Mouse (Mus musculus) CD8-positive naive resting alpha-beta T cell, adult 2 months (primary cell): ENCODE data around the gene Pheta1.

Source experiments
- DNase-seq, 2 experiments: peaks; one replicate each; pipeline ENCODE4 v3.0.0; 2022; ENCODE audit warnings: low read depth in 2 of 2, low spot score in 2 of 2

The Pheta1 gene

GRCm38 (mm10) chr5:121848743-121849142, at the start of gene Pheta1:
Pheta1 (plus strand) TSS chr5:121848984.
- peak; percentile 80 to 82 for DNase-seq

- no peak for DNase-seq
These were observed 41.6 kb upstream of the Pheta1 start for GRCm38 (mm10) chr5:121807186-121807585.

GRCm38 (mm10) chr5:121808202-121808601, 40.6 kb upstream of the Pheta1 start:
- no peak for DNase-seq

DNA sequence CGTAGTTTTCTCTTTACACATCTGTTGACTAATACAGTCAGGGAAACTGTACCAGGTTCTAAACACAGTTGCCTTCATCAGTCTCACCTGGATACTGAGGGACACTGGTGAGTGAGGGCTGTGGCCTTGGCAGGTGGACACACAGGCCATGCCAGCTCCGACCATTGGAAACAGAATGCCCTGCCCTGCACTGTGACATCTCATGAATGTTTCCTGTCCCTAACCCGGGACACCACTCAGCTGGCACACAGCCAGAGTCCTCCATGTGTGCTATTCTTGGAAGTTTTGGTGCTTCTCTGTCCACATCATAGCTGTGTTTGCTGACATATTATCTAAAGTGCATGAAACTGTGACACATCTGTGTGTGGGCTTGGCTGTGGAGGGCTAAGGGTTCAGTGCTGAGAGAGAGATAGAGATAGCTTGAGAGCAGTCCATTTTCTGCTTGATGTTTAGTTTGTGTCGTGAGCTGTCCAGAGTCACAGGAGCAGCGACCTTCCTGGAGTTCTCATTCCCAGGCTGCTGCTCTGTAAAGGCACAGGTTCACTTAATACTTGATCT, 39.0 kb upstream of the Pheta1 start:
- no peak for DNase-seq

- DNase-seq = no peak
These were observed 38.2 kb upstream of the Pheta1 start for GRCm38 (mm10) chr5:121810331-121811151.

GRCm38 (mm10) chr5:121811485-121811931, 37.3 kb upstream of the Pheta1 start:
- no peak for DNase-seq

DNA sequence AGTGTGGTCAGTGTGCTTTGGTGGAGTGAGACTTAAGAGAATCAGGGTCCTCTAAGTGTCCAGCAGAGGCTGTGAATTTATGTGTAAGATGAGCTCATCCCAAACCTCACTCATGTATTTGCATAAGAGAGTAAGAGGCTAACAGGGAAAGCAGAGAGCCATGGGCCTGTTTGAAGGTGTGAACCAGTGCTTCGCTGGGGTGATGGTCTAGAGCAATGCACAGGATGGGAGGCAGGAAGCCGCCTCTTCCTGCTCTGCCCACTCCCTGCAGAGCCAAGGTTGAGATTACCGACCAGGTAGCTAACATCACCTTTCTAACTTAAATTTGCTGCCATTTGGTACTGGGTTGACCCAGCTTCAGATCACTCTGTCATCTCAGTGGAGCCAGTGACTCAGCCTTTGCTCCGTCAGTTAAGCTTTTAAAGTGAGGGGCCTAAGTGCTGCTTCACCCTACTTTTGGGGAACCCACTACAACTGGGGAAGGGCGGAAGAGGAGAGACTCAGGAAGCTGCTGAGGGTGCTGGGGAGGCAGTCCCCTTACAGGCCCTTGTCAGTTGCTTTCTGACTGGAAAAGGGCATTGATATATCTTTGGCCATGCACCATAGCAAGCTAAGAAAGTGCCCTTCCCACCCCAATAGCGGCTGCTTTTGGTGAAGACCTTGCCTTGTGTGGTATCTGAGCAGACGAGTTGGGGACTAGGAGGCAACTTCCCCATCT, 36.1 kb upstream of the Pheta1 start:
- DNase-seq = no peak

DNA sequence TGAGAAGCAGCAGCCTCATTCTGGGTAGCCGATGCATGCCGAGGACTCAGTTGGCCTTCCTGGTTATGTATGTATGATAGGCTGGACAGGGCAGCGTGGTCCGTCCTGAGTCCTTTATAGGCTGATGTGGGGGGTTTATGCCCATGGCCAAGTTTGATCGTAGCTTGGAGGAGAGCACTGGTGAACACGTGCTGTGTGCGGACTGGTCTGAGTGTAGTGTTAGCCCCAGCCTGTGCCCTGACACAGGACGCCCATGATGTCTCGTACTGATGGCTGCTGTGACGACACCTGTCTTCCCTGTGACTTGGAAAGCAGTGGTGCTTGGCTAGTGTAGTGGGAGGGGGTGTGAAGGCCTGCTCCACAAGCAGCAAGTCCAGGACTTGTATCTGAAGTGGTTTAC, 35.0 kb upstream of the Pheta1 start:
- no peak for DNase-seq

DNA sequence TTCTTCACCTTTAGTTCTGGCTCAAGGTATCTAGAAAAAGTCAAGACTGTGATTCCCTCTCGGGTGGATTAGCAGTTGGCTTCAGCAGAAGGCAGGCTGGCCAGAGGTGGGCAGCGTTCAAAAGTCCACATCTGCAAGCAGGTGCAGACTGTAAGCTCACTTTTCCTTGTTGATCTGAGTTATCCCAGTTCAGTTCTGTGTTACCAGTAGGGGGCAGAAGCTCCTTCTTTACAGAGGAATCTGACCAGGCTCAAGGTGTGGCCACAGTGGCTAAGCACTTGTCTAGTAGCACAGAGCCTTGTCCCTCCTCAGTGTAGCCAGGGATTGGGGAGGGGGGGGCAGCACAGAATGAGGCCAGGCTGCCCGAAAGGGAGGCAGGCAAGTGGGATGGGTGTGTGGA, 33.7 kb upstream of the Pheta1 start:
- no peak for DNase-seq

DNA sequence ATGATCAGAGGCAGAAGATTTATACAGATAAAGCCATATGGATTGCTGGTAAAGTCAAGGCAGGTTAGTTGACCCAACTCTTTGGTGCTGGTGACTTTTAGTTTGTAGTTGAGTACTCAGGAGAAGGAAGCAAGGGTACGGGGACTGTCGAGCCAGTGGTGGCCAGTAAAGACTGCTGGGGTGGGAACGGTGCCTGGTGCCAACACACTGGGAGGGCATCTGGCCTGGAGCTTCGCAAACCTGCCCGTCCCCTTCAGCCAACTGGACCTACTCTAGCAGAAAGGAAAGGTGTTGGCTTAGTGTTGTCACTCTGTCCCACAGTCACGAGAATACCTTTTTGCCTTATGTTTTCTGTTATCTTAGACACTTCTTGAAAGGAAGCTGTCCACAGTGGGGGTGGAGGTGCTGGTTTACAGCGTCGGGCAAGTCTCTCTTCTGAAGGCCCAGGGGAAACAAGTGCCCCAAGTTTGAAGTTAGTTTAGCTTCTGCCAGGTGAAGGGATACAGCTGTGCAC, 32.9 kb upstream of the Pheta1 start:
- DNase-seq = no peak

DNA sequence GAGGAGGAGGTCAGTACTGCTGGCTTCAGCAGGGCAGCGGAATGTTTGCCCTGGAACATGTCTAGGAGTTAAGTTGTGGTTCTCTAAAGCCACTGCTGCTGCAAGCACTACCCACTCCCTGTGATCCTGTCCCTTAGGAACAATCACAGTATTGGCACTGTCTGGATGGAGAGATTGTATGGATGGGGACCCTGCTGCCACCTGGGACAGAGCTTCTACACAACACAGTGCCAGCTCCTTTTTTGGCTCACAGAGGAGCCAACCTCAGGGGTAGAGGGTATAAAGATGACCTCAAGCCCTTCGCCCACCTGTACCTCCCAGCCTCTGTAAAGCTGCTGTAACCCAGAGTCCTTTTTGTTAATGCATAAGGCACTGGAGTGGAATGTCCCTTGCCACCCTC, 32.2 kb upstream of the Pheta1 start:
- DNase-seq = no peak

DNA sequence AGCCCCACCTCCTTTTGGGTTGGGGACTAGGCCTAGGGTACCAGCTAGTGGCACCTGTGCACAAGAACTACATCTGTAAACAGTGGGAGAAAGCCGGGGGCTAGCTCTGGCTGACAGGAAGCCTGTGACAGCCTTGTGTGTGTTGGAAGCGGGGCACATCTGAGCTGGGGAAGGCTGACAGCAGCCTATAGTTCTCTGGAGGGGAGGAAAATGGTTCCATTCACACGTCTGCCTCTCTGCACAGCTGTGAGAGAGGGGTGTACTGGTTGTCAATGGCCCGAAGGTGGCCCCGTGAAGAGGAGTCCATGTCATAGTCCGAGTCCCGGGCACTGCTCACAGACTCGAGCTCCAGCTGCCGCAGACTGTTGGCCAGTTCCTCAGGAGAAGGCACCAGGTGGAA, 31.2 kb upstream of the Pheta1 start:
- no peak for DNase-seq

DNA sequence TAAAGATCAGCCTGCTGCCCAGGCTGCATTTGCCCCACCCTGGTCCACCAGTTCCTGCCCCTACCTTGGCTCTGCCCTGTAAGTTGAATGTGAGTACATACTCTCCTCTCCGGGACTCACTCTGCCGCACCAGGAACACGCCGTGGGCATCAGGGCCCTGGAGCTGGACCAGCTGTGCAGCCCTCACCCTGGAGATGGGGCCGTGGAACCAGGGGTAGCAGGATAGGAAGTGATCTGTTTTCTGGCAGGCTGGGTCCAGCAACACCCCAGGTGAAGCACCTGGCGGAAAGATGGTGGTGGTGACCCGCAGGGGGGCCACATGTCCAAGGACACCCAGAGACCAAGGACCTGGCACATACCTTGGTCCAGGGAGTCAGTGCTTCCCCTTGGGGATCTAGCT, 30.4 kb upstream of the Pheta1 start:
- DNase-seq = no peak

GRCm38 (mm10) chr5:121818862-121819261, 29.9 kb upstream of the Pheta1 start:
- no peak for DNase-seq

DNA sequence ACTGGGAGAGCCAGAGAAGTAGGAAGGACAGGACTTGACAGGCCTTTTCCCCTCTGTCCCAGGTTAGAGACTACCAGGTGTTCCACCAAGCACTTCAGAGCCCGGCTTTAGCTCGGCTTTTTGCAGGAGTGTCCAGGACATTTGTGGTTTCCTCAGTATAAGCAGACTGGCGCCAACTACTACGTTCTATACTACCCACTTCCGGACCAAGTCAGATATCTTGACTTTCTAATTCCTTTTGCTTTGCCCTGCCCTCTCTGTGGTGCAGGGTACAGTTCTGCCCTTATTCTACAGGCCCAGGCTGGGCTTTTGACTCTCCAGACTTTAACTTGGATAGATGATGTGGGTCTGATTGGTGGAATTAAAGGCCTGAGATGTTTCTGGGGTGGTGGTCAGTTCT, 29.2 kb upstream of the Pheta1 start:
- no peak for DNase-seq

GRCm38 (mm10) chr5:121820161-121820560, 28.6 kb upstream of the Pheta1 start:
- DNase-seq = no peak

DNA sequence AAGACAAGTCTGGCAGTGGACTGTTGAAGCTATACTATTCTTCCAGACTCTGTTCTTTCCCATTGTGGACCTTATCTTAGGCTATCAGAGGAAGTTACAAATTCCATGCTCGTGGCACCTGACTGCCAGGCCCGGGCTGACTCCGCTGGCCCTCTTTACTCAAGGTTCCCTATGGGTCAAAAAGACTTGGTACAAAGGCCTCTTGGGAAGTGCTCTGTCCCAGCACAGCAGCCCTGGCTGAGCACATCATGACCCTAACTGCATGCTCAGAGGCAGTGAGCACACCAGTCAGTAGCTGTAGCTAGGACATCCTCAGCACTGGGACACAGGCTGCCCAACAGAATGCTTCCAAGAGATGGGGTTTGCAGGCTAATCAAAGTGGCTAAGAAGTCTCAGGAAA, 28.1 kb upstream of the Pheta1 start:
- DNase-seq = no peak

DNA sequence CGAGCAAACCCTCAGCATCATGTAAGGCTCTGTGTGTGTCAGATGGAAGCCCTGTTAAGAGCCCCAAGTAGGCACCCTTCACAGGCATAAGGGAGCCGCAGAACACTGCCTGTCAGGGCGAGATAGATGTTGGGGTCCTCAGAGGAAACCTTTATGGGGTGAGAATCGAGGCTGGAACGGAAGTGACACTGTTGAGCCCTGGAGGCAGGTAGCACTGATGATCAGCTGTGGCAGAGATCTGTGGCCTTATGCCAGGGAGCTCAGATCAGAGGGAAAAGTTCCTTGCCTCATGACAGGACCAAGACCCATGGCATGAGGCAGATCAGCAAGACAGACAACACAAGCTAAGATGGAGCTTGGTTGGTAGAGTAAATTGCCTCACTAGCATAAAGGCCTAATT, 27.7 kb upstream of the Pheta1 start:
- DNase-seq = no peak

GRCm38 (mm10) chr5:121821552-121821951, 27.2 kb upstream of the Pheta1 start:
- no peak for DNase-seq

GRCm38 (mm10) chr5:121822786-121823505, 25.8 kb upstream of the Pheta1 start:
- DNase-seq = no peak

GRCm38 (mm10) chr5:121823668-121824067, 25.1 kb upstream of the Pheta1 start:
- DNase-seq = no peak
